Mouse (Mus musculus): ENCODE measurements around the gene Samt2. TPM values are rescaled to one million over a fixed set of nuclear protein-coding genes. Genes with fewer than 3 reads are reported as not detected.
"Not testable (repeated sequence)": the region's sequence is repeated elsewhere in the genome, so short reads cannot be mapped to it uniquely, and the experiment has no call there.

Gene Samt2
- polyA plus RNA-seq (2015; fragmentation: Nextera tagmentation; extraction: Ambion mirVana), result not detected in 2 replicates

DNA sequence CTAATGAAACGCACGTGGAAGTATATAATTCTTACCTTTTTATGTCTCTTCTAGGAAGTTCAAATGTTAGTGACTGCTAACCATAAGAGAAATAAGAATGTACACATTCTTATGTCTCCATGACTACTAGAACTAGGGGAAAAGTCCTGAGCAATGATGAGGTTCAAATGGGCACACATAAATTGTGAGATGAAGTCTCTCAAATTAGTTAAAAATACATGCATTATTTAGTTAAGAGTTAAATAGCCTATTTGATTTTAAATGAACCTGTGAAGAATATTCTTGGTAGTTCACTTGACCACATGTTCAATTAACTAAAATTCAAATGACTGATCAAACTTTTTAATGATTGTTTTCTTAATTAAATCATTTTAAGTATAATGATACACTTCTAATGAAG lies at the start of gene Samt2:
Gene Samt2, minus strand, starts transcription at position 101 of the 400 bp plus-strand sequence.
- H3K36me3 ChIP-seq; H3K4me1 ChIP-seq; H3K27ac ChIP-seq; H3K9me3 ChIP-seq; H3K4me2 ChIP-seq; H3K27me3 ChIP-seq; H3K9ac ChIP-seq; H3K4me3 ChIP-seq; ATAC-seq (ENCODE audit: insufficient number of reproducible peaks, low FRiP score, low TSS enrichment, low read depth): not testable (repeated sequence)
- 82% methylated on average over 2 of the region's 2 CpGs for WGBS

Other genes starting within 250 kb of the Samt2 start
- not detected in 2 replicates for gene 4930524N10Rik, start 236.0 kb downstream of the Samt2 start, polyA plus RNA-seq (2015; fragmentation: Nextera tagmentation; extraction: Ambion mirVana)
- not detected in 2 replicates for gene Samt4, start 97.4 kb downstream of the Samt2 start, polyA plus RNA-seq (2015; fragmentation: Nextera tagmentation; extraction: Ambion mirVana)